Mouse (Mus musculus) spleen, adult 2 months (tissue): Measurements from ENCODE around the gene Capn2. TPM values are rescaled to one million over a fixed set of nuclear protein-coding genes. Genes with fewer than 3 reads are reported as not detected.

ENCODE experiments used
- DNase-seq, 2 experiments: peaks; one replicate each; pipeline versions ENCODE4 v3.0.0 to v3.0.0-alpha.2; 2012 to 2021; ENCODE audit warnings: low spot score in 2 of 2, low read depth in 1 of 2
- H3K27ac ChIP-seq: fragments of 200-500 bp; 2 replicates; pipeline ENCODE4 v1.5.1; 2012; ENCODE audit warnings: low read length, inconsistent platforms; ENCODE audit not compliant: insufficient read depth
- H3K27me3 ChIP-seq: fragments of 200-500 bp; 2 replicates; pipeline ENCODE4 v1.6.1; 2012; ENCODE audit warnings: mild to moderate bottlenecking, moderate library complexity, low read length, inconsistent platforms; ENCODE audit not compliant: control insufficient read depth, insufficient read depth
- H3K36me3 ChIP-seq: fragments of 200-500 bp; 2 replicates; pipeline ENCODE4 v1.6.1; 2012; ENCODE audit warnings: mild to moderate bottlenecking, low read length, inconsistent platforms; ENCODE audit not compliant: control insufficient read depth, insufficient read depth
- H3K4me1 ChIP-seq: fragments of 200-500 bp; 2 replicates; pipeline ENCODE4 v1.6.1; 2011; ENCODE audit warnings: inconsistent platforms; ENCODE audit not compliant: control insufficient read depth, insufficient read depth, insufficient read length
- H3K4me3 ChIP-seq: fragments of 200-500 bp; 2 replicates; pipeline ENCODE4 v1.5.1; 2011; ENCODE audit warnings: mild to moderate bottlenecking, inconsistent platforms; ENCODE audit not compliant: insufficient read depth, insufficient read length; ENCODE audit errors: extremely low read depth
- CTCF ChIP-seq: fragments of 200-500 bp; IDR thresholded peaks from 2 replicates; pipeline ENCODE4 v1.5.1; 2011; ENCODE audit warnings: mild to moderate bottlenecking, inconsistent platforms; ENCODE audit not compliant: insufficient read depth, insufficient read length, insufficient replicate concordance; ENCODE audit errors: extremely low read depth
- POLR2A ChIP-seq: fragments of 200-500 bp; IDR thresholded peaks from 2 replicates; pipeline ENCODE4 v1.6.1; 2011; ENCODE audit warnings: low read depth, low read length, inconsistent platforms
- WGBS: fragments of 180-500 bp; shearing (Covaris S2); methylation state at CpG from one replicate; pipeline ENCODE4 v1.1.7; 2018; 5-methylcytosine and 5-hydroxymethylcytosine counted together
- polyA plus RNA-seq: library from polyadenylated mRNA; depleted of rRNA; stranded (reverse); fragments of >200 nt; gene quantifications from 2 replicates; pipeline ENCODE4 v1.2.3, GENCODE M21; 2012

Gene Capn2
- polyA plus RNA-seq, 1 experiment = 11.7 TPM

DNA sequence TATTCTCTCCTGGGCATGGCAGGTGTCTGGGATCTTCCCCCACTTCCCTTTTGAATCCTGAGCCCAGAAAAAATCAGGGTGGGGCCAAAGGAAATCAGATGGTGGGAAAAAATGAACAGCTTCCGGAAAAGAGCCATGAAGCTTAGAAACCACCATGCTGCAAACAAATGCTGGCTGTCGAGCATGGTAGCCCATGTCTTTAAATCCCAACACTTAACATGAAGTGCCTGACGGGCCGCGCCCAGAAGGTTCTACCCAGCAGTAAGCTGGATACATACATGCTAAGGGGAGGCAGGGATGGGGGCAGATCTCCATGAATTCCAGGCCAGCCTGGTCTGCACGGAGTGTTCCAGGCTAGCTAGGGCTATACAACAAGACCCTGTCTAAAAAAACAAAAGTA is 1.4 kb upstream of the Capn2 start:
- Histone ChIP-seq H3K4me1 (peaks cover 20% of the 10 kb centered on the region), H3K27me3 (no peaks in the 10 kb centered on the region), H3K4me3 (no peak overlapping the region), H3K27ac (no peak overlapping the region), H3K36me3 (no peaks in the 10 kb centered on the region)
- TF ChIP-seq CTCF (no peak), POLR2A (no peak)
- no peak for DNase-seq
- WGBS = 89% methylated on average over 6 of the region's 6 CpGs

DNA sequence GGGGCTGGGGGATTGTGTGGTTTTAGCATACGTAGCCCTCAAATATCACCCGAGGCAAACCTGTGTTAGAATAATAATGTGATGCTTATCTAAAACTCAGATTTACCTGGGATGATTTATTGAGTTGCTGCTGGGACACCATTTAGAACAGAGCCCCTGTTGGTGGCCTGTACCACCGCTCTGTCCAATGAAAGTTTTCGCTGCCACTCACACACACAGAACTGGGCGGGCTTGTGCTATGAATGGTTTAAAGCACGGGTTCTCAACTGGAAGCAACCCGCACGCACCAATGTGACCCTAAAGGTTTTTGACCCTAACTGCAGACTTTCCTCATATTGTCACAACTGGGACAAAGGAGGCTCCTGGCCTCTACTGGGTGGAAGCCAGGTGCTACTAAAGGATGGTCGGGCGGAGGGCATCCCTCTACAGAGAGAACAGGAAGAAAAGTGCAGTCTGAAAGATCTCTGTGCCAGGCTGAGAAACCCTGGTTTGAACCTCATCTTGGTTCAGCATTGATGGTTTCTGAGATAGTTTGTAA is 804 bp upstream of the Capn2 start:
- WGBS = 81% methylated on average over 10 of the region's 10 CpGs
- no peak for DNase-seq

DNA sequence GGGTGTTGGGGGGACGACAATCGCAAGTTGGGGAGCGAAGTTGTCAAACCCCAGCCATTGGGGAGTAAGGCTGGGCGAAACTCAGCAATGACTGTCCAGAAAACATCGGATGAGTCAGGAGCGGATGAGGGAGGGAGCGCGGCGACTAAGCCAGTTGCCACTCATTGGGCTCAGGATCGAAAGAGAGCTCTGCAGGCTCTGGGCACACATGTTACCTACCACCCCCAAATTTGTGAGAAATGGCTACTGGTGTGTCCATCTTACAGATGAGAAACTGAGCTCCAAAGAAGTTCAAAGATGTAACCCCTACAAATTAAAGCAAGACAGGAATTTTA is 236 bp upstream of the Capn2 start:
- H3K27ac ChIP-seq = 0 out of 2 replicates have a peak overlapping the region, but pooled peaks have one; percentile 7
- 2% methylated on average over 10 of the region's 10 CpGs for WGBS
- H3K4me1 ChIP-seq = peaks cover 22% of the 10 kb centered on the region

More for the DNA sequence above, 804 bp upstream of the Capn2 start:
- Histone ChIP-seq H3K36me3 (no peaks in the 10 kb centered on the region), H3K4me1 (peaks cover 20% of the 10 kb centered on the region), H3K27me3 (no peaks in the 10 kb centered on the region), H3K27ac (no peak overlapping the region), H3K4me3 (no peak overlapping the region)
- no peak for TF ChIP-seq POLR2A
- TF ChIP-seq CTCF = no peak

DNA sequence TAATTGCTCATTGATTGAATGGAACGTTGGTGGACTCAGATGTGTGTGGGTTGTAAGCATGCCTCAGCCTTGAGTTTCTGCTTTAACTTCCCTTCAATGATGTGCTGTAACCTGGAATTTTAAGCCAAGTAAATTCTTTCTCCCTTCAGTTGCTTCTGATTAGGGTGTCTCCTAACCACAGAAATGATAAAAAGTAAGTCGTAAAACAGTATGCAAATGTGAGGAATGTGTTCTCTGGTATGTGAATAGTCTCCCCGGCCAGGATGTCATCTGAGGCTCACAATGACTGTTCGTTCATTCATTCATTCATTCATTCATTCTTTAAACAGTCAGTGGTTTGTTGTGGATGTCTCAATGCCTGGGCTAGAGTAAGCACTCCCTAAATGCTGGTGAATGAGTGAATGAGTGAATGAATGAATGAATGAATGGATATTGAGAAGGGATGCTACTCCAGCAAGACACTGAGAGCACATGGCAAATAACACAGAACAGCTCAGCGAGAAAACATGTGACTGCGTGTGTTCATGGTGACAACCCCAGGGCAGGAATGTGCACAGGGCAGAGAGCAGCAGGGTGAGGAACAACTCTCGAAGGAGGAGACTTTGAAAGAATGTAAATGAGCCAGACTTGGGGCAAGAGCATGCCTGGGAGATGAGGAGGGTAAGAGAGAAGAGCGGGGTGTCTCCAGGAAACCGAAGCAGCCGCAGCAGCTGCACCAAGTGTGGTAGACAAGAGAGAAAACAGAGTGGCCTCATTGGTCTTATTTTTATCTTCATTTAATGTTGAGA is 2.4 kb downstream of the Capn2 start:
- Histone ChIP-seq H3K4me1 (peaks cover 10% of the 10 kb centered on the region), H3K27me3 (no peaks in the 10 kb centered on the region), H3K4me3 (no peak overlapping the region), H3K27ac (no peak overlapping the region), H3K36me3 (peaks cover 8% of the 10 kb centered on the region)
- WGBS = 68% methylated on average over 10 of the region's 10 CpGs
- TF ChIP-seq CTCF (no peak), POLR2A (no peak)
- DNase-seq = no peak

More for the DNA sequence above, 236 bp upstream of the Capn2 start:
- no peaks in the 10 kb centered on the region for H3K27me3 ChIP-seq
- H3K36me3 ChIP-seq = no peaks in the 10 kb centered on the region
- peak overlapping the region; percentile 87 for H3K4me3 ChIP-seq
- DNase-seq = no peak
- TF ChIP-seq POLR2A (no peak), CTCF (no peak)

DNA sequence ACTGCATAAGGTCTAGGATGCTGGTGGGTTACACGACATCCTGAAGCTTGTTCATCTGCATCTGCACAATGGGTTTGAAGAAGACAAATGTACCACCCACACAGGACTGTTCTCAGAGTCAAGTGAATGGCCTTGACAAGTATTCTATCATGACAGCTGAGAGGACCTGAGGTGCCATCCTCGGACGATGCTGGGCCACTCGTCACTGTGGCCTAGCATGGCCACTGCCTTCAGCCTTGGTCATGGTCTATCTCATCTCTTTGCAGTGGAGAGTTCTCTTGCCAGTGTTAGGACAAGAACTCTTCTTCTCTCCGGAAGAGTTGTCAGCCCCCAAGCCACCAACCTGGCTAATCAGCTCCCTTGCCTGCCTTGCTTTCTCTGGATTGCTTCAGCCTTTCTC is 3.7 kb downstream of the Capn2 start:
- DNase-seq = no peak
- TF ChIP-seq CTCF (no peak), POLR2A (no peak)
- Histone ChIP-seq H3K4me1 (peaks cover 5% of the 10 kb centered on the region; the same call in 1 of the 2 replicates), H3K27me3 (no peaks in the 10 kb centered on the region), H3K36me3 (peaks cover 9% of the 10 kb centered on the region), H3K4me3 (no peak overlapping the region), H3K27ac (no peak overlapping the region)
- 93% methylated on average over 5 of the region's 5 CpGs for WGBS

DNA sequence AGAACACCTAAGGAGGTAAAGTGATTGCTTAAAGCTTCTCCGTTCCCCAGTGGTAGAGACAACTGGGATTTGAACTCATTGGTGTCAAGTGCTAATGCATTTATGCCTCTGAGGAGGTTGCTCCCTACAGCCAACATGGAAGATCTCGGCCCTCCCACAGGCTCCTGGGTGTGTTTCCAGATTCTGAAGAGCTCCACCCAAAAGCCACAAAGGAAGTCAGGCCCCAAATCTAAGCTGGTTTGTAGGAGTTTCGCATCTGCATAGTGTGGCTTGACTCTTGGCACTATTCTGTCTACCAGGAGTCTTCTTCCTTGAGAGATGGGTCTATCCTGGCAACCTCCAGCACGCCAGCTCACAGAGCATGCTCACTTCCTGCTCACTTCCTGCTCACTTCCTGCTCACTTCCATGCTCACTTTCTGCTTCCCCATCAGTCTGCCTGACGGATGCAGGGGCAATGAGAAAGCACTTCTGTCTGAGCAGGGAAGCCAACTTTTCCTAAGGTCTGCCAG is 4.5 kb downstream of the Capn2 start:
- Histone ChIP-seq H3K27me3 (no peaks in the 10 kb centered on the region), H3K27ac (no peak overlapping the region), H3K36me3 (peaks cover 10% of the 10 kb centered on the region), H3K4me3 (no peak overlapping the region), H3K4me1 (peaks cover 5% of the 10 kb centered on the region; the same call in 1 of the 2 replicates)
- DNase-seq = no peak
- no peak for TF ChIP-seq POLR2A
- 58% methylated on average over 5 of the region's 5 CpGs for WGBS

DNA sequence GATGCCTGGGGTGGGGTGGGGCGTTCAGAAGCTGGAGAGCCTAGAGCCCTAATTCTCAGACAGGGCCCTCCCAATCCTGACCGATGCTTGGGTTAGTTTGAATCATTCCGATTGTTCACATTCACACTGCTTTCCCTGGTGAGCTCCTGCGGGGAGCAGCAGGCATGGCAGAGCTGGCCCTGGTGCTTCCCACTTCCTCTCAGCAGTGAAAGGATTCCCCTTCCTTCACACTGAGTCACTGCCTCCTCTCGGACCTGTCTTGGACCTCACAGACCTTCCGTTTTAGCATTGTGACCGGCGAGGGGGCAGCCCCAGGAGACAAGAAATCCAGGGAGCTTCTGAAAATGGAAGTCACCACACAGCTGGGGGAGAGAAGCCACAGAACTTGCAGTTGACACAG is 5.6 kb downstream of the Capn2 start:
- TF ChIP-seq POLR2A (no peak), CTCF (no peak)
- WGBS = 84% methylated on average over 8 of the region's 8 CpGs

More for the DNA sequence above, 5.6 kb downstream of the Capn2 start:
- Histone ChIP-seq H3K4me3 (no peak overlapping the region), H3K27me3 (no peaks in the 10 kb centered on the region), H3K36me3 (peaks cover 10% of the 10 kb centered on the region), H3K4me1 (peaks cover 5% of the 10 kb centered on the region; the same call in 1 of the 2 replicates), H3K27ac (no peak overlapping the region)
- DNase-seq = no peak
